Mouse (Mus musculus) effector memory CD4-positive, alpha-beta T cell, adult 7 months (primary cell): ENCODE results near the gene Zfp131. TPM values are rescaled to one million over a fixed set of nuclear protein-coding genes. Genes with fewer than 3 reads are reported as not detected.

Experiments used
- polyA plus RNA-seq: library from polyadenylated mRNA; unstranded; fragments of 100-300 nt; shearing (Covaris generic); gene quantifications from one replicate; pipeline ENCODE4 v1.2.1, GENCODE M21; 2017

Zfp131 gene
- polyA plus RNA-seq = 46.9 TPM

DNA sequence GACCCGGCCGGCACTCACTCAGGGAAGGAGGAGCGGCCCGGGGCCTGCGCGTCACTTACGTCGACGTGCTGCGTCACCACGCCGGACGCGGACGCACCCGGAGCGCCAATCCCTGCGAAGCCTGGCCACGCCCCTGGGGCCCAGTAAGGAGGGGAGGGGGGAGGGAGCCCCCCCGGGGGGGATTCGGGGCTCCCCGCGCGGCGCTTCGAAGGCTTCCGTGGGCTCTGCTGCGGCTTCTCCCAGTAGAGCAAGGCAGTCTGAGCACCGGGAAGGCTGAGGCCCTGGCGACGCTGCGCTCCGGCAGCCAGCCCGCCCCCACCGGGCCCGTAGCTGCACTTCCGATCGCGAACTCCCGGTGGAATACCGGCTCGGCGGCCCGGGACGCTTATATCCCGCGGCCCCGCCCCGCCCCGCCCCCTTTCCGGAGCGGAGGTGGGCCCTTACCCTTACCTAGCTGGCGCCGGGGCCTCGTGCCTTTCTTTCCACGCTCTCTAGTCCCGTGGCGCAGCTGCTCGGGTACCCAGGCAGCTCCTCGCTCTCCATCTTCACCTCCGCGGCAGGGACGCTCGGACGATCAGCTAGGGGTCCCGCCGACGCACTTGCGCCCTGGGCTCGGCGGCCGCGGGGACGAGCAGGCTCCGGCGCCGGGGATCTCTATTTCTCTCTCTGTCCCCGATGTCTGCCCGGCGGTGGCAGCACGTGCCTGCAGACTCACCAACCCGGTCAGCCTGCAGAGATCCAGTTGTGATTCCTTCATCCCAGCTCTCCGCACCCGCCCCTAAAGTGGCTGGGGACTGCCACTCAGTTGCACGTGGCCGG is at the start of gene Zfp131:
Zfp131 (minus strand) TSS at position 129 of the 819 bp plus-strand sequence.

DNA sequence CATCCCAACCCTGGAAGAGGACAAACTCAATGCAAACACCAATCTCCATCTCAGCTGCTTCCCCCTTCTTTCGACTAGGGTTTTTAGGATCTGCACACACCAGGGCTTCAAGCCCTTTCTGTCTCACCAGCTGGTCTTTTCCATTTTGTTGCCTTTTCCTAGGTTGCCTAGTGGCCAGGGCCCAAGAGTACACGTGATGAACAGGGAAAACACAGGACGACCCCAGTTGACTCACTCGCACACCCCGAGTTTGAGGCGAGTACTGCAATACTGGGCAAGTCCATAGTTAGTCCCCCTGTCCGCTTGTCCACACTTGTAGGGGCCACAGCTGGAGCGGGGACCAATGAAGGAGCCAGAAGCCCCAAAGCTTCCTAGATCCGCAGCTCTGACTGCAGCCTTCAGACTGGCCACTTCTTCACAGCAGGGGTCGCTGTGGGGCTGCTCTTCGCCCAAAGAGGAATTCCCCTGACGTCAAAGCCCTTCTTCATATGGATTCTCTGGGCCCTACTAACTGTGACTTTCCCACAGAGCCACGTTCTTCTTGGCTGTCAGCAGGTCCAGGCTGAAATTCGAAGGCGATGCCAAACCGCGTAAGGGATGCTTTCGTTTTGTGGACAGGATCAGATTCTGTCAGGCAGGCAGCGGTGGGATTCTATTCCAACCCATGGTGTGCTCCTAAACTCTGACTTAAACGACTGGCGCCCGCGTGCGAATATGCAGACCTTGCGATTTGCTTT is 44.8 kb upstream of the Zfp131 start, which contains the start of gene D13Ertd608e:
D13Ertd608e (plus strand) TSS at position 687 of the 737 bp plus-strand sequence.

DNA sequence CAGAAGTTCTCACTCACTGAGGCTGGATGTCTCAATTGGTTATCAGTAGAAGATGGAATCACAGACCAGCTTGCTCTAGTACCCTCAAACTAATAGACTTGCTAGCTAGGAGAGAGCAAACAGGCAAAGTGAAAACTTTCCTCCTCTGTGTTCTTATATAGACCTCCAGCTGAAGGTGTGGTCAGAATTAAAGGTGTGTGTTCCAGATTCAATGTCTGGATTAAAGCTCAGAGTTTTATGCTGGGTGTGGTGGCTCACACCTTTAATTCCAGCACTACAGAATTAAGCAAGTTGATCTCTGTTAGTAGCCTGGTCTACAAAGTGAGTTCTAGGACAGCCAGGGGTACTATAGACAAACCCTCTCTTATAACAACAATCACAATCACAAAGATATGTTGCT is 39.4 kb upstream of the Zfp131 start, which contains the start of gene AF067063:
AF067063 (minus strand) TSS at position 101 of the 400 bp plus-strand sequence.

DNA sequence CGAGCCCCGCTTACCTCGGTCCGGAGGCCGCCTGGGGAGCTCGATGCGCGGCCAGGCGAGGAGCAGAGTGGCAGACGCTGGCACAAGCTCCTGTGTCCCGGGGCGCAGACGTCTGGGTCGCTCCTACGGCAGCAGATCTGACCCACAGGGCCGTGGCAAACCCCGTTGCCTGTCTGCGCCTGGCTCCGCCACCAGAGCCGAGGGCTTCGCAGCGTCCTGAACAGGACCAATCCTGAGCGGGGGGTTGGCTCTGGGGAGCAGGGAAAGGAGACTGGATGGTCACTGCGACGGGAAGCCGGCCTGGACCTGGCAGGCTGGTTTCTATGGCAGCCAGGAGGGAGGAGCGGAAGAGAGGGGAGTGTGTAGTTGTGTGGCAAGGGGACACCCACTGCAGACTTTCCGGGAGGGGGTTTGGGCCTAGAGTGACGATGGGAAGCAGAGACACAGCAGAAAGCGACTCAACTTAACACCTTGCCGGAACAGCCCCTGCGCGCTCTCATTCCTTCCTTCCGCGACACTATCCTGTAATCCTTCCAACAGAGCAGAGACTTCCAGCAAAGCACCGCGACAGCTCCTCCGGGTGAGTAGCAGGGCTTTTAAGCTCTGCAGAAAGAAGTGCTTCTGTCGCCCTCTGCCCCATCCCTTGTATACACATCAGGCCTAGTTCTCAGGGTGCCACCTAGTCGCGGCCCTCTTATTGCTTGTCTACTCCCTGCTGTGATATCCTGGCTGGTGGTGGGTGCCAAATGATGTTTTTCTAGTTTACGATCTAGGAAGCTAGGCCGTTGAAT is 34.8 kb downstream of the Zfp131 start, which contains the start of gene Nim1k:
Nim1k (minus strand) TSS at position 202 of the 791 bp plus-strand sequence.

Other genes starting within 250 kb of the Zfp131 start
- gene Ccl28, start 167.1 kb downstream of the Zfp131 start, polyA plus RNA-seq = 0.17 TPM
- 56.4 TPM for gene Hmgcs1, start 100.5 kb downstream of the Zfp131 start, polyA plus RNA-seq
- gene Nim1k, start 35.0 kb downstream of the Zfp131 start, polyA plus RNA-seq = not detected
- gene AF067063, start 39.3 kb upstream of the Zfp131 start, polyA plus RNA-seq = not detected
- gene D13Ertd608e, start 45.1 kb upstream of the Zfp131 start, polyA plus RNA-seq = not detected
- gene Tcstv1, start 103.9 kb upstream of the Zfp131 start, polyA plus RNA-seq = not detected
- gene Gm21761, start 138.4 kb upstream of the Zfp131 start, polyA plus RNA-seq = not detected
- gene B020031M17Rik, start 159.9 kb upstream of the Zfp131 start, polyA plus RNA-seq = not detected
- gene Gm36079, start 236.1 kb upstream of the Zfp131 start, polyA plus RNA-seq = not detected